Mouse (Mus musculus) liver (tissue): ENCODE measurements around the gene Terf2ip.

Experiments
- DNase-seq: peaks from one replicate; pipeline ENCODE4 v3.0.0-alpha.2; 2020; ENCODE audit warnings: mixed read lengths

The Terf2ip gene

DNA sequence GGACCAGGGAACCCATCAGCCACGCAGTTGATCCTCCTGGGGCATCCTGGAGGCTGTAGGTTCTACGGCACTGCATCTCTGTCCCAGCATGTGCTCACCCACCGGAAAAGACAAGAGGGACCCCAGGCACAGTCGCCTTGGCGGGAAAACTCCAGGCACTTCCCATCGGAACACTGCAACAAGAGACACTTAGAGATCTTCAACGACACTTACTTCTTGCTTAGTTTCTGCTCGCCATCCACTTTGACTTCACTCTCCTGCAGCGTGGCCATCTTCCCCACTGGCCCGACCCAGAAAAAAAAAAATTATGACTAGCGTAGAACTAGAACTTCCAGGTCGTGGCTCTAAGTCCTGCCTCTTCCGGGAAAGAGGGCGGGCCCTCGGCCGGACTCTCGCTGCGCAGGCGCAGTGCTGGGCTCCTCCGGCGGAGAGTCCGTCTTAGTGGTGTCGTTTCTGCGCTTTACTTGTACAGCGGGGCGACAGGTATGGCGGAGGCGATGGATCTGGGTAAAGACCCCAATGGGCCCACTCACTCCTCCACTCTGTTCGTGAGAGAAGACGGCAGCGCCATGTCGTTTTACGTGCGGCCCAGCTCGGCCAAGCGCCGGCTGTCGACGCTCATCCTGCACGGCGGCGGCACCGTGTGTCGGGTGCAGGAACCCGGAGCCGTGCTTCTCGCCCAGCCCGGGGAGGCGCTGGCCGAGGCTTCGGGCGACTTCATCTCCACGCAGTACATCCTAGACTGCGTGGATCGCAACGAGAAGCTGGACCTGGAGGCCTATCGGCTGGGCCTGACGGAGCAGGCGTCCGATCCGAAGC is at the start of gene Terf2ip, which contains the start of gene Kars:
Gene Terf2ip (plus strand): TSS at position 402 of the 819 bp plus-strand sequence.
Gene Kars (minus strand): TSS at position 327 of the 819 bp plus-strand sequence.
- peak; percentile 95 for DNase-seq

DNA sequence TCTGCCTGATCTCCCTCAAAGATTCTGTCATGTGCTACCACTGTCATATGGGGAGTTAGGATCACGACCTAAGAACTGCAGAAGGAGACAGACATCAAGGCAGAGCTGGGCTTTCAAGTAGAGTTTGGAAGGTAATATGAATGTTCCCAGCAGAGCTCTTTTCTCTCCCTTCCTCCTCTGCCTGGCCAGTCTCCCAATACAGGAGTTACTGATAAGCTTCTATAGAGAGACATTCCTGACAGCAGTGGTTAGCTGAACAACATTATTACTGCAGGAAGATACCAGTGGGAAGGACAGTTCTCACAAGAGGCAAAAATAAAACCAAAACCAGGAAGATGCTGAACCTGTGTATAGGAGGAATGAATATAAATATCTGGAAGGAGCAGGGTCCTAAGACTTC is 48.6 kb upstream of the Terf2ip start:
- no peak for DNase-seq

DNA sequence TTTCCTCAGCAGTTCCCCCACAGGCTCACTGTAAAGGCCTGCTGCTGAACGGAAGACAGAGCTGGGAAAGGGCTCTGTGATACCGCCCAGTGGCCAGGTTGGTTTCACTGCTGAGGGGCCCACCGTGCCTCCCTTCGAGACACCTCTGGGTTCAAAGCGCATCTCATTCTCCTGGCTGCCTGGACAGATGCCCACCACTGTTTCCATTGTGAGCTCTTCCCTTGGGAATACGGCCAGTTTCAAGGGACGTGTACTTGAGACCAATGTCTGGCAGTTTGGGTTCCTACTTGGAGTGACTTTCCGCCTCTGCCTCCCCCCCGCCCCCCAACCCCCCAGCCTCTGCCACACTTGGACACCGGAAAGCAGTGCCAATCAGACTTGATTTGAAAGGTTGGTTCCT is 48.1 kb upstream of the Terf2ip start:
- DNase-seq = no peak

DNA sequence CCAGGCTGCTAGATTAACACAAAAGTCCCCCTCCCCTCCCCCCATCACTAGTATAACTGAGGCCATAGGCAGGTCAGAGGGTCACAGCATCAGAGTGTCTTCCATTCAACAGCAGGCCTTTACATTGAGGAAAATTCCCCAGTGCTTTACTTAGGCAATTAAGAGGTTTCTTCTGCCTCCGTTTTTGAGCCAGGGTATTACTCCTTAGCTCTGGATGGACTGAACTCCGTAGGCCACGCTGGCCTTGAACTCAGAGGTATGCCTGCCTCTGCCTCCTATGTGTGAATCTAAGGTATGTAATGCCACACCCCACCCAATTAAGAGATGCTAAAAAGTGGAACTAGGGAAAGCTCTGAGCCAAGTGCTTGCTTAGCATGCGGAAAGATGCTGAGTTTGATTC is 47.7 kb upstream of the Terf2ip start:
- DNase-seq = no peak

DNA sequence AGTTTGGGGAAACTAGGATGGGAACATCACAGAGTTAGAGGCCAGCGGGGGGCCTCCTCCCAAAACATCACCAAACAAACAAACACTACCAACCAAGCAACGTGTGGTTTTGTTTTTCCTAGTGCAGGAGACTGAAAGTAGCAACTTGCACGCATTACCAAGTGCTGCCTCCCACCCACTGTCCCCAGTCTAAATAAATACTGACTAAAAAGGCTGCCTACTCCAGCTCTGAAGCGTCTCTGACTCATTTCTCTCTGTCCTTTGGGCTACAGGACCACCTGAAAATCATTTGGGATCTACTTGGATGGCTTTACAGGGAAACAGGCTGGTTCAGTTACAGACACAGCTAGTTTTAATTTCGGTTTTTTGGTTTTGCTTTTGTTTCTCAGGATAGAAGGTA is 46.8 kb upstream of the Terf2ip start:
- no peak for DNase-seq

DNA sequence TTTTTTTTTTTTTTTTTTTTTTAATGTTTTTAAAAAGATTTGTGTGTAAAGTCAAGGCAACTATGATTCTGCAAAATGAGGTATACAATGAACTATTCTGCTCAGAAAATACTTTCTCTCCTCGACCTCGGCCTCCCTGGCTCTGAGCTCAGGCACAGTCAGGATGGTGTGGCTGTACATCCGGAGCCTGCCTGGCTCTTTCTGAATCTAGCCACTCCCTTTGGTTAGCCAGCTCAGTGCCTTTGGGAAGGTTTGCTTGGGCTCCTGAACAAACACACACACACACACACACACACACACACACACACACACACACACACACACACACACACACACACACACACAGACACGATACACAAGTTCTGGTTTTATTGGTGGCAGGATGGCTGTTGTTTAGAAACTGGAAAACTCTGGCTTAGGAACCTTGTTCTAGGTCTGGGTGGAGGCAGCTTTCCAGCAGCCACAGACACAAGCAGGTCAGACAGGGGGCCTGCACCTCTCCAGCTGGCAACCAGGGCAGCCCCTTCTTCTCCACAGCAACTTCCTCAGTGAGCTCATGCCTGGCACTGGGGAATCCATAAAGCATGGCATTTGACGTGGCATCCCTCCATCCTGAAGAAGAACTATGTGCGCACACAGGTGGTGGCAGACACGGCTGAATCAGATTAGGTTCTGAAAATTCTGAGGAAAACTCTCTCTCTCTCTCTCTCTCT is 46.2 kb upstream of the Terf2ip start:
- no peak for DNase-seq

DNA sequence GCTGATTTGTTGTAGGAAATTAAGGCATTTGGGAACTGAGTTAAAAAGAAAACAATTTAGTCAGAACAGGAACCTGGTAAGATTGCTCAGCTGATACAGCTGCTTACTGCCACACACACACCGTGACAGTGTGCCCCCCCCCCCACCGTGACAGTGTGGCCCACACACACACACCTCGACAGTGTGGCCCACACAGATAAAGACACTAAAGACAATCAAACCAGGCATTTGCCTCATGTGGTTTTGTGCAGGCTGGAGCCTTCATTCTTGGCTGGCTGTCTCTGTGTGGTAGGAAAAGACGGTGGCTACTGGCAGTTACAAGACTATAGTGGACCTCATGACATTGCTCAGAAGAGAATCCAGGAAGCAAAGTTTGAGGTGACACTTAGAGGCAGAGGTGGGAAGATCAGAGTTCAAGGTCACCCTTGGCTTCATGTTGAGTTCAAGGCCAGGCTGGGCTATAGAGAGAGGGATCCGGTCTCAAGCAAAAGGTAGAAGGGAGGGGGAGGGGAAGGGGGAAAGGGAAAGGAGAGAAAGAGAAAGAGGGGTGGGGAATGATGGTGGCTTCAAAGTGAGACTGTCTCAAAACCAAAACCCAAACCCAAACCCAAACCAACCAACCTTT is 43.8 kb upstream of the Terf2ip start:
- peak; percentile 23 for DNase-seq

DNA sequence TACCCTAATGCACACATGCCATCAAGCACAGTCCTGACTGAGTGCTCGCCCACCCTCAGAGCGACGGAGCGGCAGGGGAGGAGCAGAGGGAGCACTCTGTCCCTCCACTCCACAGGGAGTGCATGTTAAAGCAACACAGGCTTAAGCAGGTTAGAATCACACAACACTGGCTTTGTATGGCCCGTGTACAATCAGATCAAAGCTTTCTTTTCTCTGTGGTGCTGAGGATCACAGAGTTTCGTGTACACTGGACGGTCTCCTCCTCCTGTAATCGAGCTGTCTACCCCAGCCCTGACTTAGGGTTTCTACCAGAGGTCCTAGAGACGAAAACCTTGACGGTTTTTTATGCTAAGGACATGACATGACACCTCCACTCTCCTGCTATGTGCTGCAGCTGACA is 42.7 kb upstream of the Terf2ip start:
- DNase-seq = no peak

DNA sequence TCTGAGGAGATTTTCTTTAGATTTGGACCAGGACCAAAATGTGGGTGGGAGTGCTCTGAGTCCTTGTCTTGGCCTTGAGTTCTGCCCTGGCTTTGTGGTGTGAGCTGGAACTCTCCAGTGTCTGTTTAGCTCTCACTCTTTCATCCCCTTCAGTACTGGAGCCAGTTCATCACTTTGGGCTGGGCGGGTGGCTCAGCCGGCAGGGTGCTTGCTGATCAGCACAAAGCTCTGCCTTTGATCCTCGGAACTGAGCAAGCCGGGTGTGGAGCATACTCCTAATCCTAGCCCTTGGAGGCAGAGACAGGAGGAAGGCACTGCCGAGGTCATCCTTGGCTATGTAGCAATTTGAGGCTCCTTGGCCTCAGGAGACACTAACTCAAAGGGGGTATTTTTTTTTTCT is 42.2 kb upstream of the Terf2ip start:
- no peak for DNase-seq

DNA sequence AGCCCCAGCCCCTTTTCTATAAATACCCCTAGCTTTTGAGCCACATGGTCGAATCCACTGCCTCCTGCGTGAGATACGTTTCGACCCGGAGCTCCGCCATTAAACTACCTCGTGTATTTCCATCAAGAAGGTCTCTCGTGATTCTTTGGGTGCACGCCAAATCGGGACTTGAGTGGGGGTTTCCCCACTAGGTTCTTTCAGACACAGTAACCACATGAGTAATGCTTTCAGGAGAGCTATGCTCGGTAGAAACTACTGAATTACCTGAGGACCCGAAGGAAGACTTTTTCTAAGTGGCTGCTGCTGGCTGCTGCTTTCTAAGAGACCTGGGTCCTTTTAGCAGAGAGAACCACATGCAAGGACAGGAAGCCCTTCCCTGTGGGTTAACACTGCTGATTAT is 37.1 kb upstream of the Terf2ip start:
- DNase-seq = no peak

DNA sequence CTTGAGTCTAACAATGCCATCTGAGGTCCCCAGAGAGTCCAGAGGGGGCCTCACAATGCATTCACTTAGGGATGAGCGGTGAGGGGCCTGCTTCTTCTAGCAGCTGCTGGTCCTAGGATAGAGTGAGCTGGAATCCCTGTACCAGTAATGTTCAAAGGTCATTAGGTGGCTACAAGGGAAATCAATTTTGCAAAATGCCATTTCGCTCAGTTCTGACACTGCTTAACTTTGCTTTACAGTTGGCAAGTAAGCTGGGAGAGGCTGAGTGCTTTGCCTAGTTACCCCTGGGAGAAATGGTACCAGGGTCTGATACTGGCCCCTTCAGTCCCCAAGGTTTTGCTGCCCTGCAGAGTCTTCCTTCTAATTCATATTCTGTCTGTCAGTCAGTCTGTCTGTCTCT is 35.5 kb upstream of the Terf2ip start:
- DNase-seq = no peak

DNA sequence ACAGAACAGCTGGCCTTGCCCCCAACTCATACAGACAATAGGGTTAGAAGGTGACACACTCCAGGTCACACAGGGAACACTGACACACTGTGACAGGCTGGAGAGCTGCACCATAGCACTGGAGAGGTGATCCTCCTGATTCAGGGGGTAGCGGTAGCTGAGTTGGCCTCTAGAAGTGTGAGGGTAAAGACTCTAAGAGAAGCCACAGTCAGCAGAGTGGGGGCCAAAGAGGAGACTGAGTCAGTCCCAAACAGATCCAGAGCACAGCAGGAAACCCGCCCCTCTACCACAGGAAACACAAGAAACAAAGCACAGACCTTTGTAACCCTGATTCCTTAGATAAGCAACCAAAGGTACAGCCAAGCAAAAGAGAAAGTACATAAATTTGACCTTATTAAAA is 34.9 kb upstream of the Terf2ip start:
- DNase-seq = no peak

DNA sequence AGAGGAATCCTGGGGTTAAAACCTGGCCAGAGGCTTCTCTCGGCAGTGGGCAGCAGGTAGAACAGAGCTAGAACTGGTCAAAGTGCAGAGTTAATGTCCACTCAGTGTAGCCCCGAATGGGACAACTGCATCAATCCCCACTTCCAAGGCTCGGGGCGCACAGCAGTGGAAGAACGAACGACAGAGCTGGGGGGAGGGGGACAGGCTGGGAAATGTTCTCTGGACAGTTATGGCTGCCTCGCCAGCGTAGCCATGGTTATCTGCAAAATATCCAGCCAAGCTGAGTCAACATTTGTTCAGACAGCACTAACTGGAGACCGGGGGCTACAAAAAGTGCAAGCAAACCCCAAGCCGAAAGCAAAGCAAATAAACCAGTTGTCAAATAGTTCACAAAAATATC is 33.1 kb upstream of the Terf2ip start:
- no peak for DNase-seq

DNA sequence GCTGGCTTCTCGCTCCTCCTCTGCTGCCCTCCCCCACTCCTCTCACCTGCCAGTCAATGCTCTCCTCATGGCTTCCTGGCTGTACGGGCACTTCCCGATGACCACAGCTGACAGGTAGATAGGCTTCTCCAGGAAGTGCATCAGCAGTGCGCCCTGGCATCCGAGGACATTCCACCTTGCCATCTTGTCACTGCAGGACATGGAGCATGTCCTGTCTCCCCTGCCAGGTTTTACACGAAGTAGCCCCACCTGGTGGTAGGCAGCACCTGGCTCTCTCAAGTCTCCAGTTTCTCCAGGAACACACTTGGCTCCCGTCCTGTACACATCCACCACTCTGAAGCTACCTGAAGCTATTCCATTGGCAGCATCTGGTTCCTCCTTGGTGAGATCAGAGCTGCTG is 29.1 kb upstream of the Terf2ip start:
- no peak for DNase-seq

DNA sequence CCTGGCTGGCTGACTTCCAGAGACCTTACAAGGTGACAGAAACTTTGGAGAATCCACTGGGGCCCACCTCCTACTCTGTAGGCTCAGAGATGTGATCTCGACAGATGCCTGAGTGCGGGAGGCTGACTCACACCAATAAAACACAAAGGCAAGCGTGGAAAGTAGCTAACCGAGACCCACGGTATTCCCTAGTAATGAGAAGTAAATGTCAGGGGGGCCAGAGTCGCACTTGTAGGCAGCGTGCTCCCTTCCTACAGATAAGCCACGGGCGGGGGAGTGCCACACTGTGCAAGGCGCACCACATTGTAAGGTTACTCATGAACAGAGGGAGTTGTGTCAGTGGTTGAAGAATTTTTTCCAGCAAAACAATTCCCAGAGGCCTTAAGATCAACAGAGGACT is 26.7 kb upstream of the Terf2ip start:
- DNase-seq = no peak

DNA sequence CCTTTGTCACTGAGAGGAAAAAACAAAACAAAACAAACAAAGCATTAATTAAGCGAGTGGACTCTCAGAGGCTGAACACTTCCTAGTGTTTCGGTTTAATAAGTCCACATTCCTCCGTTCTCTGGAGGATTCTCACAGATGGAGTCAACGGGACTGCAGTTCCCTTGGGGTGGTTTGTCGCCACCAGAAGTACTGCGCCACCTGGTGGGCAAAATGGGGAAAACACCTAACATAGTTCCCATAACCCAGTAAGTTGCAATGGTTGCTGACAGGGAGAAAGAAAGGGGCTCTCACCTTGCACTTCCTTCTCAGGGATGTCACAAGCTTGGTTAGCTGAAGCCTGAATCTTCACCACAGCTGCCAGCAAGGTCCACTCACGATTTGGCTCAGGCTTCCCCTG is 21.3 kb upstream of the Terf2ip start:
- peak; percentile 86 for DNase-seq

DNA sequence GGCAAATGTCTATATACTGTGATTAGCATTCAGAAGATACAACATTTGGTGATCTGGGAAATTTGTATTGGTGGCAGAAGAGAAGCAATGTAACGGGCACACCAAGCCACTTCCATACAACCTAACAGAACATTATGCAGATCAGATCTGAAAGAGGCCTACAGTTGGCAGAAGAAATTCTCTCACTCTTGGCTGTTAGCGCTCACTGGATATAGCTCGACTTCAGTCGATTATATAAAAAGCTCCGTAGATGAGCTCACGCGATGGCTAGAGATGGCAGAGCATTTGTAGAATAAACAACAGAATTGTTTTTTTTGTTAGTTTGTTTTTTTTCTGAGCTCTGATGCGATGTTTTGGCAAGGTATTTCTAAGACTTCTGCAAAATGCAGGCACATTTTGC is 19.9 kb upstream of the Terf2ip start:
- DNase-seq = no peak

DNA sequence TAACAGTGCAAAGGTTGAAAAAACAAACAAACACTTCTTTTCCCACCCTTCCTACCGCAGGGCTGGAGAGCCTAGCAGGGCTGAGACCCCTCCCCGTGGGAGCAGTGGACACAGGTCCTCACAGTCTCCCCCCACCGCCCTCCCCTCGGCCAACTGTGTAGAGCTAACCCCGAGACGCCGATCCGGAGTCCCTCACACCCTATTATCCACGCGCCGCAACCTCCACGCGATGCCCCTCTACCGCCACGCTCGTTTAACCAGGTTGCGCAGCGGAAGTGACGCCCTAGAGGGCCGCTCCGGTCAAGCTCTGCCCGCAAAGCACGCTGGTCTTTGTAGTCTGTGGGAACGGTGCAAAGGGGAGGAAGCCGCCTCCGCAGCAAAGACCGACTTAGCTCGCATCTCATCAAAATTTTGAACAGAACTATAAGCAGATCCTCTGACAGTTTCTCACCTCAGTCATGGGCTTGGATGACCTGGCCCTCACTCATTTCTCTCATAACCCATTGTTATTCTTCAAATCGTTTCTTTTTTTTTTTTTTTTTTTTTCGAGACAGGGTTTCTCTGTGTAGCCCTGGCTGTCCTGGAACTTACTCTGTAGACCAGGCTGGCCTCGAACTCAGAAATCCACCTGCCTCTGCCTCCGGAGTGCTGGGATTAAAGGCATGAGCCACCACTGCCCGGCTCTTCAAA is 19.0 kb upstream of the Terf2ip start, which contains the start of gene Adat1:
Gene Adat1 (minus strand): TSS at position 290 of the 690 bp plus-strand sequence.
- DNase-seq = peak; percentile 89

DNA sequence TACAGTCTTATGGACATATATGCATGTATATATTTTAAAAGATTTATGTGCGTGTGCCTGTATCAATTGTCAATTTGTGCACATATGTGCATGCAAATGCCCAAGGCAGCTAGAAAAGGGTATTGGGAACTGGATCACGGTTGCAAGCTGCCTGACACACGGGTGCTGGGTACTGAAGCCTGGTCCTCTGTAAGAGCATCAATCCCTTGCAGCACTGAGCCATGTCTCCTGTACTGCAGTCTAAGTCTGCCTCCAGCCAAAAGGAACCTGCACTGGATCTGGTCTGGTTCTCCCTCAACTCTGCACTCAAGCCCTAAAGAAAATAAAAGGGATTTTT is 18.5 kb upstream of the Terf2ip start:
- DNase-seq = no peak

DNA sequence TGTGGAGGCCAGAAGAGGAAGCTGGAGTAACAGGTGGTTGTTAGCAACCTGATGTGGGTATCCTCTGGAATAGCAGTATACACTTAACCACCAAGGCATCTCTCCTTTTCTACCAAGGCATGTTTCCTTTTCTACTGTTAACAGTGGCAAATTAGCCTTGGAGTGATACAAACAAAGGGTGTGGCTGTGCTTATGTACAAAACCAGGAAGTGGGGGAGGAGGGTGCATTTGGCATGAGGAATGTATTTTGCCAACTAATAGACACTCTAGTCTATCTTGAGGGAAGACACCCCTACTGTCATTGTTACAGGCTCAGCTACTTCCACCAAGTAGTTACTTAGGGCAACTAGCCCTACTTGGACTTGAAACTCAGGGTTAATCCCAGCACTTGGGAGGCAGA is 6.4 kb upstream of the Terf2ip start:
- no peak for DNase-seq

DNA sequence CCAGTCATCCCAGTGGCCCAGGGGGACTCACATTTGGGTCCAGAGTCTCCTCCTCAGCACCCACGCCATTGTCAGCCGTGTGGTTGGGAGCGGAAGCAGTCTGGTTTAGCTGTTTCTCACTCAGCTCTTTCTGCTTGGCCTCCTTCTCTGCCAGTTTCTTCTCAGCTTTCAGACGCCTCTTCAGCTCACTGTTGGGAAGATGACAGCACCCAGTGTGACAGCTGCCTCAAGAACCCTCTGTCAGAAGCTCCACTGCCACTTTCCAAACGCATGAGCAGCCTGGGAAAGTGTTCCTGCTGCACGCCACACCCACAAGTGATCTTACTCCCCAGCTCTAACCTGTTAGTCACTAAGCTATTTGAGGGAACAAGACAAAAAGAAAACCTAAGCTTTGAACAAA is 5.6 kb upstream of the Terf2ip start:
- no peak for DNase-seq

DNA sequence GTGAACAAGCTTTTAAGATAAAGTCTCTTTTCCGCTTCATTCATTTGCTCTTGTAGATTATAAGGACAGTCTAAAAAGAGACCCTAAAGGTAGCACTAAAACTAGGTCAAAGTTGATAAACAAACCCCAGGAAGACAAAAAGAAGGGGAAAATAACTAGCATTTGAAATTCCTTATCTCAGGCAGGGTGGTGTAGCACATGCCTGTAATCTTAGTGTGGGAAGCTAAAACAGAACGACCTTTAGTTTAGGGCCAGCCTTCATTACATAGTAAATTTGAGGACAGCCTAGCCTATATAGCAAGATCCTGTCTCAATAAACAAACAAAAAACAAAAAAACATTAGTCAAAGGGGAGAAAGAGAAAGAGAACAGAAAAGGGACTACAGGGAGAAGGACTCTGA is 3.5 kb upstream of the Terf2ip start:
- no peak for DNase-seq

DNA sequence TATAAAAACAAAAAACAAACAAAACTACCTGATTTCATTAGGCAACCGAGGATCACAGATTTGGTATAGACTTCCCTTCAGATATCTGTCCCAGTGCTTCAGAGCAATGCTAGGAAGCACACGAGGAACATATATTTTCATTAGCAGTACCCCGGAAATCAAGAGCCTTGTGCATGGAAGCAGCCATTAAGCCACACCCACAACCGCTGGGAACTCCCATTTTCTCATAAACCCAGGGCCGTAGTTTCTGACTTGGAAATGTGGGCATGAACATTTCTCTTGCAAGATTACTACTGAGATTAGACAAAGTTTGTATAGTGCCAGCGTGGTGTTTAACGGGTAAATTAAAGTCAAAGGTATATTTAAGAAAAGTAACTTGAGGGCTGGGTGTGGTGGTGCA is 1.6 kb upstream of the Terf2ip start:
- DNase-seq = no peak
